Mouse (Mus musculus): ENCODE measurements around the gene Axdnd1. TPM values are rescaled to one million over a fixed set of nuclear protein-coding genes. Genes with fewer than 3 reads are reported as not detected.

Axdnd1 gene
- polyA plus RNA-seq, 1 experiment from 2014 or later: 0.67 TPM

- Histone ChIP-seq H3K36me3 (no peaks in the 10 kb centered on the region), H3K27me3 (no peaks in the 10 kb centered on the region), H3K4me2 (replicated peaks) (no peak overlapping the region), H3K27ac (no peak overlapping the region), H3K9ac (no peak overlapping the region), H3K9me3 (replicated peaks) (no peaks in the 10 kb centered on the region), H3K4me1 (no peaks in the 10 kb centered on the region), H3K4me3 (no peak overlapping the region)
- no peak for ATAC-seq (ENCODE audit: low FRiP score)
- 87% methylated on average over 4 of the region's 4 CpGs for WGBS
Measured at GRCm38 (mm10) chr1:156386232-156386631, 34.7 kb downstream of the Axdnd1 start.

GRCm38 (mm10) chr1:156381217-156381616 lies 39.7 kb downstream of the Axdnd1 start:
- no peak for ATAC-seq (ENCODE audit: low FRiP score)
- H3K4me3 ChIP-seq: no peak overlapping the region

GRCm38 (mm10) chr1:156365740-156366139 lies 55.2 kb downstream of the Axdnd1 start, which contains the start of gene Gm2000:
Gm2000 (plus strand) TSS chr1:156366040.
- no peak for ATAC-seq (ENCODE audit: low FRiP score)
- Histone ChIP-seq H3K9ac (no peak within 1 kb of the TSS), H3K4me3 (no peak within 1 kb of the TSS), H3K27ac (no peak within 1 kb of the TSS), H3K27me3 (no peaks in the 10 kb centered on the region), H3K9me3 (replicated peaks) (no peaks in the 10 kb centered on the region), H3K36me3 (no peaks in the 10 kb centered on the region), H3K4me1 (no peaks in the 10 kb centered on the region), H3K4me2 (replicated peaks) (no peak within 1 kb of the TSS)
- 93% methylated on average over 8 of the region's 8 CpGs for WGBS

More at GRCm38 (mm10) chr1:156381217-156381616, 39.7 kb downstream of the Axdnd1 start:
- Histone ChIP-seq H3K4me1 (no peaks in the 10 kb centered on the region), H3K36me3 (no peaks in the 10 kb centered on the region), H3K9ac (no peak overlapping the region), H3K9me3 (replicated peaks) (no peaks in the 10 kb centered on the region), H3K4me2 (replicated peaks) (no peak overlapping the region), H3K27me3 (no peaks in the 10 kb centered on the region), H3K27ac (no peak overlapping the region)
- 95% methylated on average over 3 of the region's 3 CpGs for WGBS

- Histone ChIP-seq H3K36me3 (no peaks in the 10 kb centered on the region), H3K4me2 (replicated peaks) (no peak overlapping the region), H3K9ac (no peak overlapping the region), H3K27ac (no peak overlapping the region), H3K4me3 (no peak overlapping the region), H3K4me1 (no peaks in the 10 kb centered on the region), H3K27me3 (no peaks in the 10 kb centered on the region), H3K9me3 (replicated peaks) (no peaks in the 10 kb centered on the region)
- 94% methylated on average over 2 of the region's 2 CpGs for WGBS
- no peak for ATAC-seq (ENCODE audit: low FRiP score)
Measured at GRCm38 (mm10) chr1:156352466-156352865, 68.5 kb downstream of the Axdnd1 start.

GRCm38 (mm10) chr1:156350441-156350840 lies 70.5 kb downstream of the Axdnd1 start:
- H3K4me1 ChIP-seq: no peaks in the 10 kb centered on the region

GRCm38 (mm10) chr1:156349031-156349430 lies 71.9 kb downstream of the Axdnd1 start:
- Histone ChIP-seq H3K36me3 (no peaks in the 10 kb centered on the region), H3K4me1 (no peaks in the 10 kb centered on the region), H3K27me3 (no peaks in the 10 kb centered on the region), H3K27ac (no peak overlapping the region), H3K9ac (no peak overlapping the region), H3K4me3 (no peak overlapping the region), H3K9me3 (replicated peaks) (no peaks in the 10 kb centered on the region), H3K4me2 (replicated peaks) (no peak overlapping the region)
- 88% methylated on average over 4 of the region's 4 CpGs for WGBS
- ATAC-seq (ENCODE audit: low FRiP score): no peak

More at GRCm38 (mm10) chr1:156350441-156350840, 70.5 kb downstream of the Axdnd1 start:
- 85% methylated on average over 4 of the region's 4 CpGs for WGBS
- no peak overlapping the region for H3K27ac ChIP-seq
- no peaks in the 10 kb centered on the region for H3K36me3 ChIP-seq
- no peak for ATAC-seq (ENCODE audit: low FRiP score)
- no peak overlapping the region for H3K9ac ChIP-seq
- H3K4me3 ChIP-seq: no peak overlapping the region
- no peaks in the 10 kb centered on the region for H3K27me3 ChIP-seq
- no peaks in the 10 kb centered on the region for H3K9me3 ChIP-seq (replicated peaks)
- H3K4me2 ChIP-seq (replicated peaks): no peak overlapping the region

- Histone ChIP-seq H3K27me3 (no peaks in the 10 kb centered on the region), H3K4me1 (no peaks in the 10 kb centered on the region), H3K9me3 (replicated peaks) (no peaks in the 10 kb centered on the region), H3K36me3 (no peaks in the 10 kb centered on the region), H3K9ac (no peak overlapping the region), H3K4me3 (no peak overlapping the region), H3K27ac (no peak overlapping the region), H3K4me2 (replicated peaks) (no peak overlapping the region)
- 90% methylated on average over 4 of the region's 4 CpGs for WGBS
- no peak for ATAC-seq (ENCODE audit: low FRiP score)
Measured at GRCm38 (mm10) chr1:156345633-156346032, 75.3 kb downstream of the Axdnd1 start.

- Histone ChIP-seq H3K9ac (no peak overlapping the region), H3K4me3 (no peak overlapping the region), H3K4me2 (replicated peaks) (no peak overlapping the region), H3K27ac (no peak overlapping the region), H3K36me3 (no peaks in the 10 kb centered on the region), H3K27me3 (no peaks in the 10 kb centered on the region), H3K9me3 (replicated peaks) (no peaks in the 10 kb centered on the region), H3K4me1 (no peaks in the 10 kb centered on the region)
- no peak for ATAC-seq (ENCODE audit: low FRiP score)
- WGBS: 72% methylated on average over 4 of the region's 4 CpGs
Measured at GRCm38 (mm10) chr1:156344433-156344832, 76.5 kb downstream of the Axdnd1 start.

- Histone ChIP-seq H3K4me1 (no peaks in the 10 kb centered on the region), H3K36me3 (no peaks in the 10 kb centered on the region), H3K27ac (no peak overlapping the region), H3K4me3 (no peak overlapping the region), H3K9ac (no peak overlapping the region), H3K27me3 (no peaks in the 10 kb centered on the region), H3K9me3 (replicated peaks) (no peaks in the 10 kb centered on the region), H3K4me2 (replicated peaks) (no peak overlapping the region)
- no peak for ATAC-seq (ENCODE audit: low FRiP score)
- WGBS: 81% methylated on average over 4 of the region's 4 CpGs
Measured at GRCm38 (mm10) chr1:156340847-156341246, 80.1 kb downstream of the Axdnd1 start.

GRCm38 (mm10) chr1:156323126-156323525 lies 97.8 kb downstream of the Axdnd1 start:
- no peaks in the 10 kb centered on the region for H3K27me3 ChIP-seq
- no peaks in the 10 kb centered on the region for H3K9me3 ChIP-seq (replicated peaks)
- no peak overlapping the region for H3K9ac ChIP-seq
- no peaks in the 10 kb centered on the region for H3K36me3 ChIP-seq
- 87% methylated on average over 9 of the region's 9 CpGs for WGBS
- no peak overlapping the region for H3K27ac ChIP-seq
- no peaks in the 10 kb centered on the region for H3K4me1 ChIP-seq
- no peak overlapping the region for H3K4me3 ChIP-seq
- no peak overlapping the region for H3K4me2 ChIP-seq (replicated peaks)
- no peak for ATAC-seq (ENCODE audit: low FRiP score)

- H3K9me3 ChIP-seq (replicated peaks): no peaks in the 10 kb centered on the region
- H3K27ac ChIP-seq: no peak within 1 kb of the TSS
- peaks cover 7% of the 10 kb centered on the region for H3K4me1 ChIP-seq
- H3K27me3 ChIP-seq: peaks cover 46% of the 10 kb centered on the region
- H3K9ac ChIP-seq: peak within 1 kb of the TSS; percentile 27; the same call in 1 of the 2 replicates
- H3K4me3 ChIP-seq: peak within 1 kb of the TSS; percentile 22
- no peak for ATAC-seq (ENCODE audit: low FRiP score)
- WGBS: 4% methylated on average over 29 of the region's 29 CpGs
- peak within 1 kb of the TSS; percentile 50 for H3K4me2 ChIP-seq (replicated peaks)
- H3K36me3 ChIP-seq: no peaks in the 10 kb centered on the region
Measured at GRCm38 (mm10) chr1:156310630-156311029, 110.3 kb downstream of the Axdnd1 start, which contains the start of gene Nphs2. Nphs2 (plus strand) TSS chr1:156310727.

GRCm38 (mm10) chr1:156308595-156308994 lies 112.4 kb downstream of the Axdnd1 start:
- Histone ChIP-seq H3K27me3 (peaks cover 65% of the 10 kb centered on the region), H3K27ac (no peak overlapping the region), H3K36me3 (no peaks in the 10 kb centered on the region), H3K4me1 (peaks cover 7% of the 10 kb centered on the region), H3K4me3 (no peak overlapping the region), H3K9ac (no peak overlapping the region), H3K9me3 (replicated peaks) (no peaks in the 10 kb centered on the region), H3K4me2 (replicated peaks) (no peak overlapping the region)
- WGBS: 82% methylated on average over 1 of the region's 1 CpGs
- no peak for ATAC-seq (ENCODE audit: low FRiP score)

- under 1% methylated on average over 70 of the region's 85 CpGs for WGBS
- Histone ChIP-seq H3K27me3 (peaks cover 53% of the 10 kb centered on the region), H3K36me3 (no peaks in the 10 kb centered on the region)
Measured at GRCm38 (mm10) chr1:156302911-156303749, 117.8 kb downstream of the Axdnd1 start, which contains the start of gene Tdrd5. Tdrd5 (minus strand) TSS chr1:156303664.

More at GRCm38 (mm10) chr1:156302911-156303749, 117.8 kb downstream of the Axdnd1 start, which contains the start of gene Tdrd5:
- ATAC-seq (ENCODE audit: low FRiP score): peak; percentile 85
- no peak within 1 kb of the TSS for H3K27ac ChIP-seq
- no peaks in the 10 kb centered on the region for H3K4me1 ChIP-seq
- peak within 1 kb of the TSS; percentile 97 for H3K4me2 ChIP-seq (replicated peaks)
- H3K4me3 ChIP-seq: peak within 1 kb of the TSS; percentile 63
- no peaks in the 10 kb centered on the region for H3K9me3 ChIP-seq (replicated peaks)
- H3K9ac ChIP-seq: peak within 1 kb of the TSS; percentile 63

All from hindbrain, embryonic 12.5 days (tissue).